Mouse (Mus musculus) liver, embryonic 15.5 days (tissue): ENCODE results near the gene Gm10226. TPM values are rescaled to one million over a fixed set of nuclear protein-coding genes. Genes with fewer than 3 reads are reported as not detected.
A peak's percentile ranks its signal among the peaks of the same experiment; 100 is the strongest.
"Not testable (repeated sequence)": the region's sequence is repeated elsewhere in the genome, so short reads cannot be mapped to it uniquely, and the experiment has no call there.

Source experiments
- ATAC-seq: fragments of 200-750 bp; cut with Nextera tagmentation; 2 replicates; pipeline ENCODE4 v1.8.0; 2017; ENCODE audit warnings: moderate number of reproducible peaks, mild to moderate bottlenecking, moderate library complexity; ENCODE audit not compliant: insufficient read depth
- H3K27ac ChIP-seq: fragments of 300-500 bp; sonication (generic); replicated peaks from 2 replicates; pipeline ENCODE4 v1.5.1; 2015; ENCODE audit warnings: mild to moderate bottlenecking, inconsistent platforms
- H3K27me3 ChIP-seq: fragments of 300-500 bp; sonication (generic); 2 replicates; pipeline ENCODE4 v1.6.1; 2015; ENCODE audit warnings: mild to moderate bottlenecking, inconsistent platforms
- H3K36me3 ChIP-seq: fragments of 300-500 bp; sonication (generic); replicated peaks from 2 replicates; pipeline ENCODE4 v1.6.1; 2015; ENCODE audit warnings: moderate library complexity, mild to moderate bottlenecking, inconsistent platforms
- H3K4me1 ChIP-seq: fragments of 300-500 bp; sonication (generic); replicated peaks from 2 replicates; pipeline ENCODE4 v1.6.1; 2015; ENCODE audit warnings: inconsistent platforms
- H3K4me2 ChIP-seq: fragments of 300-500 bp; sonication (generic); 2 replicates; pipeline ENCODE4 v1.6.1; 2015; ENCODE audit warnings: moderate library complexity, mild to moderate bottlenecking, inconsistent platforms
- H3K4me3 ChIP-seq: fragments of 300-500 bp; sonication (generic); replicated peaks from 2 replicates; pipeline ENCODE4 v1.5.1; 2015; ENCODE audit warnings: mild to moderate bottlenecking, inconsistent platforms
- H3K9ac ChIP-seq: fragments of 300-500 bp; sonication (generic); 2 replicates; pipeline ENCODE4 v1.6.1; 2015; ENCODE audit warnings: moderate library complexity, mild to moderate bottlenecking, inconsistent platforms
- H3K9me3 ChIP-seq: fragments of 300-500 bp; sonication (generic); replicated peaks from 2 replicates; pipeline ENCODE4 v1.6.1; 2016; ENCODE audit warnings: inconsistent platforms
- WGBS: fragments of 180-500 bp; shearing (Covaris S2); methylation state at CpG from one replicate; pipeline ENCODE4 v1.1.7; 2015; ENCODE audit warnings: mixed read lengths; ENCODE audit not compliant: insufficient replicate concordance; 5-methylcytosine and 5-hydroxymethylcytosine counted together
- polyA plus RNA-seq: library from polyadenylated mRNA; unstranded; fragments of >200 nt; fragmentation: Nextera tagmentation; extraction: Ambion mirVana; gene quantifications from 2 replicates; pipeline ENCODE4 v1.2.1, GENCODE M21; 2015

Gene Gm10226
- polyA plus RNA-seq, 1 experiment from 2014 or later, result 3.5 TPM

DNA sequence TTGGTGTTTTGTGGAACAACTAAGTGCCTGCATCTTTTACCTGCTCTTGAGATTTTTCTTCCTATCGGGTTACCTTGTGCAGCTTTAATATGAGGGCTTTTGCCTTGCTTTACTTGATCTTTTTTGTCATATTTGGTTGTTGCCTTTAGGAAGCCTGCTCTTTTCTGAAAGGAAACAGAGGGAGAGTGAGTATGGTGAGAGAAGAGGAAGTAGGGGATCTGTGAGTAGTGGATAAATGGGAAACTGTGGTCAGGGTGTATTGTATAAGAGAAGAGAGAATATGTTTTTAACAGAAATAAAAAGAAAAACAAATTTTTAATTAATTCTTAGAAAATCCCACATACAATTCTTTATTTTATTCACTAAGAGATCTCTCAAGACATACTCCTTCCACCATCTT lies 11.8 kb downstream of the Gm10226 start:
- 0 out of 2 replicates have a peak overlapping the region, but pooled peaks have one; percentile 31 for H3K9ac ChIP-seq
- no peak overlapping the region for H3K4me3 ChIP-seq
- H3K27ac ChIP-seq, result peak overlapping the region; percentile 84
- no peaks in the 10 kb centered on the region for H3K9me3 ChIP-seq
- no peak overlapping the region for H3K4me2 ChIP-seq
- no peaks in the 10 kb centered on the region for H3K27me3 ChIP-seq
- peaks cover 42% of the 10 kb centered on the region for H3K4me1 ChIP-seq
- 18% methylated on average over 1 of the region's 1 CpGs for WGBS
- no peak for ATAC-seq
- H3K36me3 ChIP-seq, result no peaks in the 10 kb centered on the region

- Histone ChIP-seq H3K36me3 (peaks cover 13% of the 10 kb centered on the region), H3K4me2 (peak within 1 kb of the TSS; percentile 82), H3K9me3 (no peaks in the 10 kb centered on the region), H3K9ac (peak within 1 kb of the TSS; percentile 73), H3K27me3 (no peaks in the 10 kb centered on the region), H3K4me3 (peak within 1 kb of the TSS; percentile 77), H3K4me1 (peaks cover 38% of the 10 kb centered on the region), H3K27ac (peak within 1 kb of the TSS; percentile 89)
- peak; percentile 76 for ATAC-seq
- 5% methylated on average over 26 of the region's 26 CpGs for WGBS
Observed at GRCm38 (mm10) chr17:21707343-21707996, 15.8 kb downstream of the Gm10226 start, which contains the start of gene Zfp760. TSS of gene Zfp760 (plus strand) at chr17:21707741.

GRCm38 (mm10) chr17:21708401-21708800 lies 16.7 kb downstream of the Gm10226 start:
- 27% methylated on average over 2 of the region's 2 CpGs for WGBS
- Histone ChIP-seq H3K36me3 (peaks cover 16% of the 10 kb centered on the region), H3K27ac (peak overlapping the region; percentile 34), H3K4me1 (peaks cover 28% of the 10 kb centered on the region), H3K9me3 (no peaks in the 10 kb centered on the region), H3K9ac (peak overlapping the region; percentile 53), H3K27me3 (no peaks in the 10 kb centered on the region), H3K4me2 (peak overlapping the region; percentile 82), H3K4me3 (peak overlapping the region; percentile 77)
- no peak for ATAC-seq

DNA sequence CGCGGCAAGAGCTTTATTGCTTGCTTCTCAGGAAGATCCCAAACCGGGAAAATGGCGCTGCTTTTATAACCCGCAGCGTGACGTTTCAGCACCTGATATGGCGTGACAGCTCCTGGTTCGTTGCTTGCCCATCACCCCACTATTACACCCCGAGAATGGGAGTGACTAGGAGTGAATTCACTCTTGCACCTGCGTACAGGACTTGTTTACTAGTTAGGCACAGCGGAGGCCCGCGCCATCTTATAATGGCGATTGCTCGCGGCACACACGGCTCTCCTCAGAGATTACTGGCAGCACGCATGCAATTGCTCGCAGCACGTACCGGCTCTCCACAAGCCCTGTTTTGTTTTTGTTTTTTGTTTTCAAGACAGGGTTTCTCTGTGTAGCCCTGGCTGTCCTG lies 38.8 kb downstream of the Gm10226 start, which contains the start of gene Zfp229:
Gene Zfp229, plus strand, starts transcription at position 301 of the 400 bp plus-strand sequence.
- 86% methylated on average over 19 of the region's 22 CpGs for WGBS
- not testable (repeated sequence) for H3K4me1 ChIP-seq, H3K27ac ChIP-seq, H3K9me3 ChIP-seq, ATAC-seq, H3K36me3 ChIP-seq, H3K27me3 ChIP-seq, H3K9ac ChIP-seq, H3K4me3 ChIP-seq, H3K4me2 ChIP-seq

DNA sequence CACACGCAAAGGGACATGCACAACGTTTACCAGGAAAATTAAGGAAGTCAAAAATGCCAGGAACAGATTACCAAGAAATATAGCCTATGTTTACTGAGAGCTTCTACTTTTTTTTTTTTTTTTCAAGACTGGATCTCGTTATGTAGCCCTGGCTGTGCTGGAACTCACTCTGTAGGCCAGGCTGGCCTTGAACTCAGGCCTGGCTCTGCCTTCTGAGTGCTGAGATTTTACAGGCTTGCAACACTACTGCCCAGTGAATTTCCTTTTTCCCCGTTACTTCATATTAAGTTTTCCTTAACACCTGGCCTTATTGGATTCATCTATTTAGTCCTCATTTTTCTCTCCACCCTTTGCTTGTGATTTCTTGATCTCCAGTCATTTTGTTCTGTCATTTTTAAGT lies 41.4 kb downstream of the Gm10226 start:
- H3K9ac ChIP-seq, result peak overlapping the region; percentile 78
- peak overlapping the region; percentile 73 for H3K4me2 ChIP-seq
- H3K4me1 ChIP-seq, result peaks cover 9% of the 10 kb centered on the region
- H3K4me3 ChIP-seq, result peak overlapping the region; percentile 83
- 0 out of 2 replicates have a peak, but pooled peaks cover 5% of the 10 kb centered on the region for H3K36me3 ChIP-seq
- no peak for ATAC-seq
- no peaks in the 10 kb centered on the region for H3K9me3 ChIP-seq
- H3K27ac ChIP-seq, result peak overlapping the region; percentile 83
- H3K27me3 ChIP-seq, result no peaks in the 10 kb centered on the region
- WGBS, result 67% methylated on average over 4 of the region's 4 CpGs

DNA sequence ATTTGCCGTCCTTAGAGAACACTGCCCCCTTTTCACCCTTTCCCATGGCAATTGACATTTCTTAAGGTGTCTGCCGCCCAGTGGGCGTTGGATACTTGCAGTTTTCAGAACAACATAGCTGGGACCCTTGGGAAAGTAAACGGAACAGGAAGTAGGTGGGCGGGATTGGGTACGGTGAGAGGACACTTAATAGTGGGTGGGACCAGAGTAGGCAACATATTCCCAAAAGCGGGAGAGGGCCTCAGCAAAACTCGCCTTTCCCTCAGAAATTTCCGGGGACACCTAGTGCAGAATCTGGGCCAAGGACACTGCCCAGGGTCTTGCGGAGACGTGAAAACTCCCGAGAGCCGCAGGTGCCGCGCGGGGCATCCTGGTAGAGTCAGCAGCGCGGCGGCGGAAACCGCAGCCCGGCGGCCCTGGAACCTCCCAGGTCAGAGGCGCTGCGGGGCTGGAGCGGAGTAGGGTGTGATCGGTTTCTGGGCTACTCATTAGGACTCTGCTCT lies 41.9 kb downstream of the Gm10226 start:
- H3K4me3 ChIP-seq, result peak overlapping the region; percentile 83
- 0 out of 2 replicates have a peak, but pooled peaks cover 5% of the 10 kb centered on the region for H3K36me3 ChIP-seq
- H3K27ac ChIP-seq, result peak overlapping the region; percentile 83
- under 1% methylated on average over 27 of the region's 27 CpGs for WGBS
- no peaks in the 10 kb centered on the region for H3K27me3 ChIP-seq
- H3K4me1 ChIP-seq, result peaks cover 9% of the 10 kb centered on the region
- peak overlapping the region; percentile 78 for H3K9ac ChIP-seq
- no peaks in the 10 kb centered on the region for H3K9me3 ChIP-seq
- H3K4me2 ChIP-seq, result peak overlapping the region; percentile 73
- peak; percentile 98 for ATAC-seq

Other genes starting within 250 kb of the Gm10226 start
- gene Zfp51, start 241.5 kb upstream of the Gm10226 start, polyA plus RNA-seq, result 6.1 and 6.3 TPM in 2 replicates
- gene Zfp53, start 202.9 kb upstream of the Gm10226 start, polyA plus RNA-seq, result 3.0 and 3.6 TPM in 2 replicates
- 0.83 and 0.94 TPM in 2 replicates for gene Zfp52, start 156.3 kb upstream of the Gm10226 start, polyA plus RNA-seq
- 4.1 TPM in 2 replicates for gene Zfp948, start 124.9 kb upstream of the Gm10226 start, polyA plus RNA-seq
- 0.89 and 1.0 TPM in 2 replicates for gene Zfp983, start 41.2 kb upstream of the Gm10226 start, polyA plus RNA-seq
- gene Zfp760, start 15.9 kb downstream of the Gm10226 start, polyA plus RNA-seq, result 3.5 and 3.8 TPM in 2 replicates
- gene Zfp229, start 38.9 kb downstream of the Gm10226 start, polyA plus RNA-seq, result 1.4 and 1.8 TPM in 2 replicates
- gene Zfp820, start 153.9 kb downstream of the Gm10226 start, polyA plus RNA-seq, result 1.0 TPM in 2 replicates
- 1.0 TPM in 2 replicates for gene Zfp995, start 218.1 kb downstream of the Gm10226 start, polyA plus RNA-seq